Mouse (Mus musculus) G1E-ER4 (cell line): ENCODE results near the gene Dusp16. TPM values are rescaled to one million over a fixed set of nuclear protein-coding genes. Genes with fewer than 3 reads are reported as not detected.

Experiments
- GATA1 ChIP-seq: IDR thresholded peaks from one replicate; pipeline ENCODE4 v1.8.0; 2012; ENCODE audit warnings: low read length, inconsistent platforms
- polyA plus RNA-seq: library from polyadenylated mRNA; stranded (reverse); fragments of >175 nt; gene quantifications from 2 replicates; pipeline ENCODE4 v1.2.3, GENCODE M21; 2012

Gene Dusp16
- polyA plus RNA-seq, 1 experiment: 3.1 TPM

DNA sequence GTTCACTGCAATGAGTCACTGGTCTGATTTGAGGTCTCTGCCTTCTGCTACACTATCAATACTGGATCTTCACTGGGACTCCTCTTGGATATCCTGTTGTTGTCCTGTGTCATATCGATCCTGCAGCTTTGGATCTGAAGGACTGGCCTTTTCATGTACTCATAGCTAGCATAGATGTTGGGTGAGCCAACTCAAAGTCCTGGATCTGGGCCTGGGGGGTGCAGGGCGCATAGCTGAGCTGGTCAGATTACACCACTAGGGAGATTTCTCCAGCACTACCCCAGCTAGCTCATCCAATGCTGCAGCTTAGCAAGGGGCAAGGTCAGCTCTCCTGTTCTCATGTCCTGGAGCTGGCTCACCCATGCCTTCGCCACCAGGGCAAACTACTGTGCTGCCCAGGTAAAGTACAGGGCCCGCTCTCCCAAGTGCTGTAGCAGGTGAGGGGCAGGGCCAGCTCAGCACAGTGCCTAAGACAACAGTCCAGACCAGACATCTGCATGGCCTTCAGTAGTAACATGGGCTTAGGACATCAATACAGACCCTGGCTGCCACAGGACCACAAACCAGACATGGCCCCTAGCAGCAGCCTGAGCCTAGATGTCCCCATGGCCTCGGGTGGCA, 27.9 kb downstream of the Dusp16 start:
- no peak for TF ChIP-seq GATA1

DNA sequence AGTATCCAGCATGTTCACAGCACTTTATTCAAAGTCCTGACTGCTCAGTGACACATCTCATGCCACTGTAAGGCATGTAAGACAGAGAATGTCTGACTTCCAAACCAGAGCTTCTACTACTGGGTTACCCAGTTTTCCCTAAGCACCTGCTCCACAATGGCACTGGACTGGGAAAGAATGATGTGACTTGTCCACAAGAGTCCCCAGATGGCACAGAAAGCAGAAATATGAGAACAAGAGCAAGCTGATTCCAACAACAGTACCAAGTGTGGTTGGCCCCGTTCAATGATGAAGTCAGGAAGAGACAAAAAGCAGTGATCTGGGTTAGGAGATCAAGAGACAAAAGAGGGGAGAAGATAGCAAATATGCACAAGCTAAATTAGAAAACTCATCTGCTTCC, 29.0 kb downstream of the Dusp16 start:
- no peak for TF ChIP-seq GATA1

DNA sequence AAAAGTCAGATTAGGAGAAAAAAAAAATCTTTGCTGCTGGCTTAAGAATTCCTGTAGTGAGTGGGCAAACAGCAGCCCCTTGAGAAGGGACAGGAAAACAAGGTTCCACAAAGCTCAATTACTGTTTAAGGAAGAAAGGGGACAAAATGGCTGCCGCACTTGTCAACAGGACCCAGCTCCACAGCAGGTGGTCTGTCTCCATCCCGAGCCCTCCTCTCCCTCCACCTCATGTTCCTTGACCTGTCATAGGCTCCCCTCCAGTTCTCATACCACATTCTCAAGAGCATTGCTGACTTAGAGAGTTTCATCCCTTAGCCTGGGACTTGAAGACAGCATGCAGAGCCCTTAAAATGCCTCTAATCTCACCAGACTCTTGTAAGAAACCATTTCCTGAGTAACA, 30.6 kb downstream of the Dusp16 start:
- TF ChIP-seq GATA1: no peak

DNA sequence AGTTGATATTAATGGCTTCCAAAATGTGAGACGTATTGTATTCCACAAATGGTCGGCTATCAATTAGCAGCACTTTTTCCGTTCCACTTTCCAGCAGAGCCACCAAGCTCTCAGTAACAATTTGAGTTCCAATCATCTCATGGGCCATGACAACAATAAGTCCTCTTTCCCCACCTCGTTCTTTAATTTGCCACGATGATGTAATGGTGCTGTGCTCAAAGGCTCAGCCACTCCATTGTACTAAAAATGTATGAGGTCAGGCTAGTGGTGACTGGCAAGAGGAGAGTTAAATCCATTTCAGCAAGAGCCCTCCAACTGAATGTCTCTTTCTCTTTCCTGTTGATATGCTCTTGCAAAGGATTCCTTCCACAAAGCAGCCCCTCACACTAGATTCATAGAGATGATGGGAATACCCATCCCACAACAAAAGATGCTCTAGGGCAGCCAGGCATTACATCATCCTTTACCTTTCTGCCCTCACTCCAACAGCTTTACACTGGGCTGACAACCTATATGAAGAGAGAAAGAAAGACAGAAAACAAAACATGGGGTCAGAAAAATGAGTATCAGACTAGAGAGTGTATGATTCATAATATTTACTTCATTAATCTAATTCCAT, 31.4 kb downstream of the Dusp16 start:
- TF ChIP-seq GATA1: no peak

DNA sequence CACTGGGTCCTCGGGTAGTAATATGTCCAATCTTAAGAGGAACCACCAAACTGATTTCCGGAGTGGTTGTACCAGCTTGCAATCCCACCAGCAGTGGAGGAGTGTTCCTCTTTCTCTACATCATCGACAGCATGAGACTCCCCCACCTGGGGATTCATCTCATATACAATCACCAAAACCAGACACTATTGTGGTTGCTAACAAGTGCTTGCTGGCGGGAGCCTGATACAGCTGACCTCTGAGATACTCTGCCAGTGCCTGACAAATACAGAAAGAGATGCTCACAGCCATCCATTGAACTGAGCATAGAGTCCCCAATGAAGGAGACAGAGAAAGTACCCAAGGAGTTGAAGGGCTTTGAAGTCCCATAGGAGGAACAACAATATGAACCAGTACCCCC, 36.4 kb downstream of the Dusp16 start:
- TF ChIP-seq GATA1: no peak

DNA sequence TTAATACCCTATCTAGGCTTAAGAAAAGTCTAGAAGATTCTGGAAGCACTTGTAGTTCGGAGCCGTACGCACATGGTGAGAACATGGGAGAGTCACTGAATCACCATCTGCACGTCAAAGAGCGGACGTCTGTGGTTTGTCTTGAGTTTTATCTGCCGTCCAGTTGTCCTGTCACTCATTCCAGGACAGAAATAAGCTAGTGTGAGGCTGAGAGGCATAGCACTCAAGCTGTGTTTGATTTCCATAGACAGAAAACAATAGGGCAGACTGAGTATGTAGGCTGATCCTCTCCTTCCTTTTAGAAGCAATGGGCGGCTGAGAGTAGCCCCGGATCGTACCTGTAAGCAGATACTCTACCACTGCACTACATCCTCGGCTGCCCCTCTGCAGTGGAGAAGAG, 38.6 kb downstream of the Dusp16 start:
- no peak for TF ChIP-seq GATA1

DNA sequence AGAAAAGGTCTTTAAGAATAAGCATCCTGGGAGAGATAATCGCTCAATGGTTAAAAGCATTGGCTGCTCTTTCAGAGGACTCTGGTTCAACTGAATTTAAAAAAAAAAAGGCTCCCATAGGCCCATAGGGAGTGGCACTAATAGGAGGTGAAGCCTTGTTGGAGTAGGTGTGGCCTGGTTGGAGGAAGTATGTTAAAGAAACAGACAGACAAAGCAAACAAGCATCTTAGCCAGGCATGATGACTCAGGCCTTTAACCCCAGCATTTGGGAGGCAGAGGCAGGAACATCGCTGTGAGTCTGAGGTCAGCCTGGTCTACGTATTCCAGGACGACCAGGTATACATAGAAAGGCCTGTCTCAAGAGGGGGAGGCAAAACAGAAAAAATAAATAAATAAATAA, 39.0 kb downstream of the Dusp16 start:
- no peak for TF ChIP-seq GATA1

DNA sequence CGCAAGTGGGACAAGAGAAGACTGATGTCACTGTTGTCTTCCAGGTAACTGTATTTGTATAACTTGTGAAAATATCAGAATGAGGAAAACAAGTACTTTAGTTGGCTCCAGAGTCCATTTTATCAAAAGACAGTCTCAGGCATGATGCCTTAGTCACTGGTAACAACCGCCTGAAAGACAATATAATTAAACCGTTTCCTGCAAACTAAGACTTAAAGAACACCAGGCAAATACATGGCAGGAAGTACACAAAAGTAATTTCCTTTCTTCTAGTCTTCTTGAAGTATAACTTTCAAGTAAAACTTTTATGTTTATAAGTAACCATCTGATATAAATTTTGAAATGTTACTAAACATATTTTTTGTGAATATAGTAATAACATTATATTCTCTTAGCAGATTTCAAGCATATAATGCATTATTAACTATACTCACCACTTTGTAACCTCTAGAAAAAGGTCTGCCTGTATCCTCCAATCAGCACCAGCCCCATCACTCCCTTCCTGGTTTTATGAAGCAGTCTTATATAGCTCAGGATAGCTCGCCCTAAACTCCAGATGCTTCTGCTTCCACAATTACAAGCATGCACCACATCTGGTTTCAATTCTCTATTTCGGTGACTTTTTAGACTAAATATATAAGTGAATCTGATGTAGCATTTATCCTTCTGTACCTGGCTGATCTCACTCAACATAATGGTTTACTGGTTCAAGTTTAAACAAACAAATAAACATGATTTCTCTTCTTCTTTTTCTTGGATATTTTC, 40.4 kb downstream of the Dusp16 start:
- no peak for TF ChIP-seq GATA1

DNA sequence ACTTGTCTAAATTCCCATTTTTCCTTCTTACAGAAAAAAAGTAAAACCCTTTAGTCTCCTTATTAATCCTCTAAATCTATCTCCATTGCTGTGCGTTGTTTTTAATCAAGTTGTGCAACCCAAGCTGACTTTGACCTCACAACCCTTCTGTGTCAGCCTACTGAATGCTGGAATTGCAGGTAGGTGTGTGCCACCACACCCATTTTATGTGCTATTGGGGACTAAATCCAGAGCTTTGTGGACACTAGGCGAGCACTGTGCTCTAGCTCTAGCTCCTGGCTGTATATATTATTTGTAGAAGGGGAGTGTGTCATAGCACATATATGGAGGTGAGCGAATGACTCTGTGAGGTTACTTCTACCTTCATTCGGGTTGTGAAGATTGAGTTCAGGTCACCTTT, 41.3 kb downstream of the Dusp16 start:
- TF ChIP-seq GATA1: no peak

DNA sequence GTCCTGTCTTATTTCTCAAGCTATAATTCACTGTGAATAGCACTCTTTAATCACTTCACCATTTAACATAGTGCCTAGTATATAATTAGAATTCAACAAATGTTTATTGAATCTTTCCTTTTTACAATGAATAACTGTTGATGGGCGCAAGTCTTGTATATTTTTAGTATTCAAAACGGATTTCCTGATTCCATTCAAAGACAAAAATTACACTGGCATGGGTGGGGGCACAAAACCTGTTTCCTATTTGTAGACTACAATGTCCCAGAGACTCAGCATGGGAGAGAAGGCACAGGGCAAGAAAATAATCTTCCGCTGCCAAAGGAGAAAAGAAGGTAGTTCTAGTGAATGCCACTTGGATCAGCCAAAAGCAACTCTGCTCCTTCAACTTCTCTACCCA, 44.3 kb downstream of the Dusp16 start:
- no peak for TF ChIP-seq GATA1

DNA sequence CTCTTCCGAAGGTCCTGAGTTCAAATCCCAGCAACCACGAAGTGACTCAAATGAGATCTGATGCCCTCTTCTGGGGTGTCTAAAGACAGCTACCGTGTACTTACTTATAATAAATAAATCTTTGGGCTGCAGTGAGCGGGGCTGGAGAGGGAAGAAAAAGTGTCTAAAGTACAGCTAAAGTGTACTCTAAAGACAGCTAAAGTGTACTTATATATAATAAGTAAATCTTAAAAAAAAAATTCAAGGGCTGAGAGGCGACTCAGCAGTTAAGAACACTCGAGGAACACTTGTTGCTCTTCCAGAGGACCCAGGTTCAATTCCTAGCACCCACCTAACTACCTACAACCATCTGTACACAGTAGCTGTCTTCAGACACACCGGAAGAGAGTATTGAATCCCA, 46.5 kb downstream of the Dusp16 start:
- no peak for TF ChIP-seq GATA1

DNA sequence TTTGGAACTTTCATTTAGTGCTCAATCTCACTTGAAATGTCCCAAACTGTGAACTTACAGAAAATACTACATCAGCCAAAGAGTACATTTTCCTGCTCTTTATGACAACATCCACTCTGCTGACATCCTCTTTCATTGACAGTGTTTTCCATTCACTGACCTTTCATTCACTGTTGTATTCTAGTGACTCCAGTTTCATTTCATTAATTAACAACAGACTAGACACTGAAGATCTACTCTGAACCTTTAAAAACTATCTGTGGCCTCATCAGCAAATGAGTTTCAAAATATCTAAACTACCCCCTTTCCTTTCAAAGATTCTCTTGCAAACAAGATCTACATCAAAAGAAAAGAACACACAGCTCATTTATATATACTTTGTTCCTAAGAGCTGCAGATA, 48.9 kb downstream of the Dusp16 start:
- TF ChIP-seq GATA1: no peak

DNA sequence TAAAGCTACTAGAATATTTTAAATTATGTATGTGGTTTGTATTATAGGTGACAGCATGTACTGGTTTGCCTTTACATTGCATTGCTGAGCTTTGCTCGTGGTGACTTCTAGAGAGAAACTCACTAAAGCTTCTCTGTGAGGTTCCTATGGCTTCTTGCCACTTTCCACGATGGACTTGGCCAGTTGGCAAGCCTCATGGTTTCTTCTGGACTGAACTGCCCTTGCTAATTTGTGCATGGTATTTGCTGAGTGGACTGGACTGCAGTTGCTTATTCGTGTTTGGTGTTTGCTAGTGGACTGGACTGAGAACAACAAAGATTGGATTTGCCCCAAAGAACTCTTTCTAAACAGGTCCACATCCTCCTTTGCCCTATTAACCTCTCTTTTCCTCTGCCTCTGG, 55.6 kb downstream of the Dusp16 start:
- TF ChIP-seq GATA1: no peak

DNA sequence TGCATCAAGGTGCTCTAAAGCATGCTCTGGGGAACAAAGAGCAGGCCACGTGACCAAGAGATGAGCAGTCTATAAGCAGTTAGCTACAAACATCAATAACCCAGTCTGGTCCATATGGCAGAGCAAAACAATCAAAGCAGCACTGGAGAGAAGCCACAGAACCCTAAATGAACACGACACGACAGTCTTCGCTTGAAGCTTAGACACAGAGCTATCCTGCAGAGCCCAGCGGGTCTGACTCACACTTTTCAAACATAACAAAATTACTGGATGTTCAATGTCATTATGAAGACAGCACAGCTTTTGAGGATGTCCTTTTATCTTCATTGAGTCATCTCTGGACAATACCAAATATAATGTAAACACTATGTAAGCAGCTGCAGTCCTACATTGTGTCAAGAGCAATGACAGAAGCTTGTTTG, 58.6 kb downstream of the Dusp16 start:
- TF ChIP-seq GATA1: no peak

DNA sequence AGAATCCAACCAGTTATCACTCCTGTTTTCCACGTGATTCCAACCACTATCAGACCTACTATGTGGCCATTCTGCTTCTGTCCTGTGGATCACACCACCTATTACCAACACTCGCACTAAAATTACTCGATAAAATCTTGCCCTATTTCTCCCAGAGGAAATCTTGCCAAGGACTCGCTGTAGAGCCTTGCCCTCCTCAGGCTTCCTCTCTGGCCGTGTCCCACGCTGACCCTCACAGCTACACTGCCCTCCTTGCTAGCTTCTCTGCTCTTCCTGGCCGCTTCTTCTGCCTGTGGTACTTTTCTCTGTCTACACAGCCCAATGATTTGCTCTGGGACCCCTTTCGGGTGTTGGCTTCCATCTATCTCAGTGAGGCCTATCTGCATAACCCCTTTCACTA, 59.6 kb downstream of the Dusp16 start:
- TF ChIP-seq GATA1: no peak

DNA sequence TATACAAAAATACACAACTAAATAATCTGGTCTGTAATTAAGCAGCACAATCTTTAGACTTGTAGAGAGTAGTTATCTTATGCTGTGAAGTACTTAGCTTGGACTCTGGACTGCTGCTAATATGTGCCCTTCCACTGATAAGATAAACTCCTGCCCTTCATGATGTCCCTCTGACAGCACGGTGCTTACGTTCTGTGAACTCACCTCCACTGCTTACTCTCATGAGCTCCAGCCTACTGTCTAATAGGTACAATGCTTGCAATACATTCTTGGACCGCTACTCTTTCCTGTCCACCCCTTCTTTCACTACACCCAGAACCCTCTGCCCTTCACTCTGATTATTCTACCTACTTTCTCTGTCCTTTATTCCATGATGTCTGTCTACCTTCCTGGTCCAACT, 61.4 kb downstream of the Dusp16 start:
- TF ChIP-seq GATA1: no peak

DNA sequence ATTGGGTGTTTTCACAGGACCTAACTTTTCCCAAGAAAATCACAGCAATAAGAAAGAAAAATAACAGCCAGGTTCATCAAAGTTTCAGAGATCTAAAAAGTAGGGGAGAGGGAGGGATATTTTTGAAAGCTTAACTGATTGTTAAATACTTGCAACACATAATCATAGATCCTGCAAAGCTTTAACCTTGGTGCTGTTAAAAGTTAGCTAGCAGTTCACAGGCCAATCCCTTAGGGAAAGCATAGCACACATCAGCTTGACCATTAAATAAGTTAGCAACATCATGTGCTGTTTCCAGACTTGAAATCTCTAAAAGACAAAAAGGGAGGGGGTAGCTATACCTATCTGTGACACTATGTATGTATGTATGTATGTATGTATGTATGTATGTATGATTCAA, 67.0 kb downstream of the Dusp16 start:
- no peak for TF ChIP-seq GATA1
